Mouse (Mus musculus) neutrophil, adult 59 days (primary cell): ENCODE measurements around the gene Slc9c1. TPM values are rescaled to one million over a fixed set of nuclear protein-coding genes. Genes with fewer than 3 reads are reported as not detected.

ENCODE experiments used
- total RNA-seq, 2 experiments: library from RNA; stranded (reverse); gene quantifications; 1 replicate in 1 of 2; 2 replicates in 1 of 2; pipeline ENCODE4 v1.2.4; 2023

Slc9c1 gene
- total RNA-seq = not detected

DNA sequence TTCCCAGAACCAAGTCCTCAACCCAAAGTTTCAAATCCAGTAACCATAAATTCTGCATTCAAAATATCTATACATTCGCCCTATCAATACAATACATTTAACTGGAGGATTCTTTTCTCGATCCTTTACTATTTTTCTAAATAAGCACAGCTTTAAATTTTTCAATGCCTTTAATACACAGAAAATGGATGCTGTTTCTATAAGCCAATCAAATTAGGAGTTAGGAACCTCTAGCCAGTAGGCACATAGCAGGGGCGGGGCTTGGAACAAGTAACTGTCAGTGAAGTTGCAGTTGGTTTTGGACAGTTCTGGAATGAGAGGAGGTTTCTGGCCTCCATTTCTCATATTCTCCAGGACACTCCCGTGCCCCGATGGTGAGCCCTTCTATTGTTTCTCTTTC, at the start of gene Slc9c1:
TSS of gene Slc9c1 (plus strand) at position 301 of the 400 bp plus-strand sequence.

GRCm38 (mm10) chr16:45492927-45493326, 42.2 kb upstream of the Slc9c1 start, which contains the start of gene Gm609:
TSS of gene Gm609 (minus strand) at chr16:45492969.

DNA sequence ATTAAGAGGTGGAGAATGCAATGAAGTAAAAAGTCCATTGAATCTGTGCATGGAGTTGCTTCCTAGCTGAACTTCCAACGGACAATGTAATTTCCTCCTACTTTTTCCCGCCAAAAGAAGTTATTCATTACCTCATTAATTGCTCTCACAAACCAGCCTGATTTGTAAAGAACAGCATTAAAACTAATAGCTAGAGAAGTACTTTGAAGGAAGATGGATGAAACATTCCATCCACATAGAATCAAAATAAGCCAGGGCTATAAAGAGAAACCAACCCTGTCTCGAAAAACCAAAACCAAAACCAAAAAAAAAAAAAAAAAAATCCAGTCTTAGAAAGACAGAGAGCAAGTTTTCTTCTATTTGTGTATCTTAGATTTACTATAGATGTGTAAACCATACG, 3.2 kb upstream of the Slc9c1 start, which contains the start of gene Gm17783:
TSS of gene Gm17783 (minus strand) at position 101 of the 400 bp plus-strand sequence.

DNA sequence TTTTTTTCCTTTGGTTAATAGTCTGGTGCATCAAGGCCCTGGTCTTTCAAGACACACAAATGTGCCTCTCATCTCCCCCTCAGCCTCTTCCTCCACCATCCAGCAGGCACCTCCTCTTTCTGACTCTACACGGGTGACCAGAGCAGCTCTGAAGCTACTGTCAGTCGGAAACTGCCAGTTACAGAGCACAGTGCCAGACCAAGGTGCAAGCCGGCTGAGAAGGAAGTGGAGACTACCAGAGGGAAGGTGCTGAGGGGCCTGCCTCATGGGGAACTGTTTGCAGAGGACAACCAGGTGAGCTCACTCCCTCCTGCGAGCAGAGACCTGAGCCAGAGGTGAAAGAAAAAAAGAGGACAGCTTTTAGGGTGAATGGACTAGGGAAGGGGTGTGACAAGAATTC, 75.2 kb downstream of the Slc9c1 start, which contains the start of gene Gcsam:
TSS of gene Gcsam (plus strand) at position 114 of the 400 bp plus-strand sequence.

GRCm38 (mm10) chr16:45653934-45654332, 118.8 kb downstream of the Slc9c1 start, which contains the start of gene BC016579:
TSS of gene BC016579 (minus strand) at chr16:45654068.

Other genes starting within 250 kb of the Slc9c1 start
- not detected for gene Cd200, start 126.3 kb upstream of the Slc9c1 start, total RNA-seq
- gene Gm609, start 42.3 kb upstream of the Slc9c1 start, total RNA-seq = not detected
- not detected for gene Gm17783, start 3.3 kb upstream of the Slc9c1 start, total RNA-seq
- under 1 TPM; 0.20 to 0.35 TPM for gene Gcsam, start 75.1 kb downstream of the Slc9c1 start, total RNA-seq
- not detected for gene BC016579, start 118.8 kb downstream of the Slc9c1 start, total RNA-seq
- gene Tmprss7, start 158.3 kb downstream of the Slc9c1 start, total RNA-seq = not detected
- gene Tagln3, start 189.3 kb downstream of the Slc9c1 start, total RNA-seq = under 1 TPM in 1 of 2 experiments, not detected in 1; 0.58 TPM
- gene Abhd10, start 207.6 kb downstream of the Slc9c1 start, total RNA-seq = 10 to 100 TPM; 20.8 to 21.4 TPM